Mouse (Mus musculus): ENCODE measurements around the gene Eps8.

Gene Eps8

GRCm38 (mm10) chr6:137661583-137662365, 7.1 kb upstream of the Eps8 start:
- DNase-seq (ENCODE audit: low spot score): no peak

GRCm38 (mm10) chr6:137658426-137659088, 3.9 kb upstream of the Eps8 start:
- DNase-seq (ENCODE audit: low spot score): no peak

GRCm38 (mm10) chr6:137657203-137657602, 2.5 kb upstream of the Eps8 start:
- DNase-seq (ENCODE audit: low spot score): no peak

GRCm38 (mm10) chr6:137649528-137649927, 5.1 kb downstream of the Eps8 start:
- no peak for DNase-seq (ENCODE audit: low spot score)

- peak; percentile 80 for DNase-seq (ENCODE audit: low spot score)
These were observed 5.6 kb downstream of the Eps8 start for GRCm38 (mm10) chr6:137649068-137649480.

- DNase-seq (ENCODE audit: low spot score): peak; percentile 40
These were observed 6.3 kb downstream of the Eps8 start for GRCm38 (mm10) chr6:137648110-137649067.

- DNase-seq (ENCODE audit: low spot score): peak; percentile 49
These were observed 7.0 kb downstream of the Eps8 start for GRCm38 (mm10) chr6:137647646-137648045.

GRCm38 (mm10) chr6:137646726-137647125, 8.0 kb downstream of the Eps8 start:
- DNase-seq (ENCODE audit: low spot score): peak; percentile 25

- DNase-seq (ENCODE audit: low spot score): no peak
These were observed 9.8 kb downstream of the Eps8 start for GRCm38 (mm10) chr6:137644893-137645292.

GRCm38 (mm10) chr6:137643814-137644213, 10.9 kb downstream of the Eps8 start:
- DNase-seq (ENCODE audit: low spot score): no peak

- DNase-seq (ENCODE audit: low spot score): no peak
These were observed 13.0 kb downstream of the Eps8 start for GRCm38 (mm10) chr6:137641642-137642041.

- DNase-seq (ENCODE audit: low spot score): no peak
These were observed 15.7 kb downstream of the Eps8 start for GRCm38 (mm10) chr6:137638834-137639567.

GRCm38 (mm10) chr6:137637443-137637842, 17.2 kb downstream of the Eps8 start:
- no peak for DNase-seq (ENCODE audit: low spot score)

- DNase-seq (ENCODE audit: low spot score): no peak
These were observed 18.5 kb downstream of the Eps8 start for GRCm38 (mm10) chr6:137636131-137636530.

- DNase-seq (ENCODE audit: low spot score): no peak
These were observed 21.1 kb downstream of the Eps8 start for GRCm38 (mm10) chr6:137633626-137634025.

- no peak for DNase-seq (ENCODE audit: low spot score)
These were observed 21.6 kb downstream of the Eps8 start for GRCm38 (mm10) chr6:137633121-137633520.

- no peak for DNase-seq (ENCODE audit: low spot score)
These were observed 24.3 kb downstream of the Eps8 start for GRCm38 (mm10) chr6:137630387-137630786.

GRCm38 (mm10) chr6:137629603-137630231, 25.0 kb downstream of the Eps8 start:
- DNase-seq (ENCODE audit: low spot score): no peak

- DNase-seq (ENCODE audit: low spot score): no peak
These were observed 26.0 kb downstream of the Eps8 start for GRCm38 (mm10) chr6:137628715-137629114.

- DNase-seq (ENCODE audit: low spot score): peak; percentile 80
These were observed 33.7 kb downstream of the Eps8 start for GRCm38 (mm10) chr6:137621021-137621420.

GRCm38 (mm10) chr6:137613903-137614302, 40.8 kb downstream of the Eps8 start:
- peak; percentile 40 for DNase-seq (ENCODE audit: low spot score)

All from adipocyte (in vitro differentiated cells).